Mouse (Mus musculus): Measurements from ENCODE around the gene Smtn. TPM values are rescaled to one million over a fixed set of nuclear protein-coding genes. Genes with fewer than 3 reads are reported as not detected.

Gene Smtn
- polyA plus RNA-seq, 1 experiment from 2014 or later, result 121 TPM

DNA sequence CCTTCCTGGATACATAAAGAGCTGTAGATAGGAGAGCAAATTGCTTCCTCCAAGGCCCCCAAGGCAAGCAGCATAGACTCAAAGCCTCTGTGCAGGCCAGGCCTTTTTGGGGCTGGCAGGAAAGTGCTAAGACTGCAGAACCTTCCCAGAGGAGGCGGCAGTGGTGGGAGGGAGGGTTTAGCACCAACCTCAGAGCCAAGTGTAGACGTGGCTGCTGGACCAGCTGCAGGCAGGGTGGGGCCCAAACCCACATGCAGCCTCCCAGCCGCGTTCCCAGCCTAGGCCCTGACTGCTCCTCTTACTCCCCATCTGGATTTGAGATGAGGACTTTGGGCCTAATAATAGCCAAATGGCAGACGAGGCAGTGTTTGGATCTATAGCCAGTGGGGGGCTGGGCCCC, 2.6 kb upstream of the Smtn start:
- Histone ChIP-seq H3K4me3 (ENCODE audit: low read length) (no peak overlapping the region), H3K9me3 (ENCODE audit: control insufficient read depth, low read length) (peaks cover 4% of the 10 kb centered on the region), H3K36me3 (ENCODE audit: control insufficient read depth, insufficient read depth, low read length) (no peaks in the 10 kb centered on the region), H3K27me3 (ENCODE audit: control insufficient read depth, insufficient read depth, low read depth, low read length) (no peaks in the 10 kb centered on the region), H3K9ac (ENCODE audit: low read length) (no peak overlapping the region), H3K4me2 (ENCODE audit: low read depth, low read length) (no peak overlapping the region), H3K4me1 (replicated peaks; ENCODE audit: control insufficient read depth, insufficient read depth, low read length) (peaks cover 18% of the 10 kb centered on the region), H3K27ac (ENCODE audit: low read length) (peak overlapping the region; percentile 33)
- ATAC-seq (ENCODE audit: low read depth), result peak; percentile 16; the same call in 1 of the 2 replicates
- 43% methylated on average over 5 of the region's 5 CpGs for WGBS

DNA sequence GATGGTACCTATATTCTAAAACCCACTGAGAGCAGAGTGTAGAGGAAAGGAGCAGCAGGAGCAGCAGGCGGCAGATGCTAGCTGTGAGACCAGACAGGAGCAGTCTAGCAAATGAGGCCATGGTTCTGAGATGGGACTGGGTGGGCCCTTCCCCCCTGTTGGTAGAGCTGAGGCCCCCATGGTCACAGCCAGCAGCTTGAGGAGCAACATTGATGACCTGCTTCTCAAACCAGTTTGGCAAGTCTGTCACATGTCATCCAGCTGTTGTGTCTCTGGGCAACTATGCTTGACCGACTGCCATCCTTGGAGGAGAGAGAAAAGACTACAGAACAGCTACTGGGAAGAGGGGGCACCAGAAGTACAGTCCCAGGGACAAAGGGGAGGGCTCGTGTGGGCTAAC, 1.5 kb upstream of the Smtn start:
- Histone ChIP-seq H3K4me3 (ENCODE audit: low read length) (no peak overlapping the region), H3K27me3 (ENCODE audit: control insufficient read depth, insufficient read depth, low read depth, low read length) (no peaks in the 10 kb centered on the region), H3K36me3 (ENCODE audit: control insufficient read depth, insufficient read depth, low read length) (no peaks in the 10 kb centered on the region), H3K27ac (ENCODE audit: low read length) (no peak overlapping the region), H3K4me2 (ENCODE audit: low read depth, low read length) (no peak overlapping the region), H3K9me3 (ENCODE audit: control insufficient read depth, low read length) (peaks cover 4% of the 10 kb centered on the region), H3K9ac (ENCODE audit: low read length) (no peak overlapping the region), H3K4me1 (replicated peaks; ENCODE audit: control insufficient read depth, insufficient read depth, low read length) (peaks cover 29% of the 10 kb centered on the region)
- 63% methylated on average over 3 of the region's 3 CpGs for WGBS
- ATAC-seq (ENCODE audit: low read depth), result no peak

DNA sequence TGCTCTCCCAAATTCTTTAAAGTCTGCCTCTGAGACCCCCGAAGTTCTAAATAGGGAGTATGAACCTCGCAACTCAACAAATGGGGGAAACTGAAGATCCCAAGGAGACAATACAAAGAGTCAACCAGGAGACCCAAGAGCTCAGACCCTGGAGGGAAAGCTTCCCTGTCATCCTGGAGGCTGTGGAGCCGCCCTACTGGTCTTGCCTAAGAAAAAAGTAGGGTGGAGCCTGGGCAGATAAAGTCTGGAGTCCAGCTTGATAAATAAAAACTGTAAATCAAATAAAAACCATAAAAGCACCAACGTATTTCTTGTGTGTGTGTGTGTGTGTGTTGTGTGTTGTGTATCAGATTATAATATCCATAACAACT, 601 bp downstream of the Smtn start:
- peaks cover 4% of the 10 kb centered on the region for H3K9me3 ChIP-seq (ENCODE audit: control insufficient read depth, low read length)
- H3K27ac ChIP-seq (ENCODE audit: low read length), result peak overlapping the region; percentile 58; the same call in 1 of the 2 replicates
- peak overlapping the region; percentile 87 for H3K4me2 ChIP-seq (ENCODE audit: low read depth, low read length)
- 61% methylated on average over 4 of the region's 4 CpGs for whole genome bisulfite sequencing
- ATAC-seq (ENCODE audit: low read depth), result no peak
- peak overlapping the region; percentile 75 for H3K4me3 ChIP-seq (ENCODE audit: low read length)
- no peaks in the 10 kb centered on the region for H3K36me3 ChIP-seq (ENCODE audit: control insufficient read depth, insufficient read depth, low read length)
- peaks cover 33% of the 10 kb centered on the region for H3K4me1 ChIP-seq (replicated peaks; ENCODE audit: control insufficient read depth, insufficient read depth, low read length)
- peak overlapping the region; percentile 83 for H3K9ac ChIP-seq (ENCODE audit: low read length)
- H3K27me3 ChIP-seq (ENCODE audit: control insufficient read depth, insufficient read depth, low read depth, low read length), result no peaks in the 10 kb centered on the region

DNA sequence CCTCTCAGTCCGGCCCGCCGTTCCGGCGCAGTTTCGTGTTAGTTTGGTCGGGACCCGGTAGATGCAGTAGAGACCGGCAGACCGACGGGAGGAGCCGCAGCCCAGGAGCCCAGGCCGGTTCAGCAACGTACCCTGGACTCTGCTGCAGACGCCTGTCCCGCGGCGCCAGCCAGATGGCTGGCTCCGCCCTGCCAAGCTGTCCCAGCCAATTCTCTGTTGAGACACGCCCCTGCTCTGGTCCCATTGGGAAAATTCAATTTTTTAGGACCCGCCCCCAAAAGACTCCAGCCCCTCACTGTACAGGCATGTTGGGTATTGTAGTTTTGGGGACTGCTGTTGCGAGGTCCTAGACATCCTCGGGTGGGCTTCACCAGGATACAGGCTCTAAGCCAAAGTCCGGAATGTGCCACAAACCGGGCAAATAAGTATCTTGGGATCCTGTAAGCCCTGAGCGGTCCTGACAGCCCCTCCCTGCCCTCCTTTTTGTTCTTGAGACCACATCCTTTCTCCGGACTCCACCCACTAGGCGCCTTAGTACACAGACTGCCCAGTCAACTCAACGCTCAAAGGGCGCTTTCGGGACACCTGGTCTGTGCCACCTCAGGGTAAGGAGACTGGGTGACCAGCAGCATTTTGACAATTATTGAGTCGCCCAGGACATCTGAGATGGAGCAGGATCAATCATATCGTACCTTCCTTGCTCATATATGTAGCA, 1.1 kb downstream of the Smtn start:
- Histone ChIP-seq H3K27ac (ENCODE audit: low read length) (peak overlapping the region; percentile 58; the same call in 1 of the 2 replicates), H3K4me3 (ENCODE audit: low read length) (peak overlapping the region; percentile 75), H3K9me3 (ENCODE audit: control insufficient read depth, low read length) (no peaks in the 10 kb centered on the region; the same call in 1 of the 2 replicates), H3K4me2 (ENCODE audit: low read depth, low read length) (peak overlapping the region; percentile 87), H3K9ac (ENCODE audit: low read length) (peak overlapping the region; percentile 83), H3K27me3 (ENCODE audit: control insufficient read depth, insufficient read depth, low read depth, low read length) (no peaks in the 10 kb centered on the region), H3K4me1 (replicated peaks; ENCODE audit: control insufficient read depth, insufficient read depth, low read length) (peaks cover 35% of the 10 kb centered on the region), H3K36me3 (ENCODE audit: control insufficient read depth, insufficient read depth, low read length) (peaks cover 4% of the 10 kb centered on the region; the same call in 1 of the 2 replicates)
- ATAC-seq (ENCODE audit: low read depth), result peak; percentile 85
- WGBS, result 3% methylated on average over 33 of the region's 33 CpGs

DNA sequence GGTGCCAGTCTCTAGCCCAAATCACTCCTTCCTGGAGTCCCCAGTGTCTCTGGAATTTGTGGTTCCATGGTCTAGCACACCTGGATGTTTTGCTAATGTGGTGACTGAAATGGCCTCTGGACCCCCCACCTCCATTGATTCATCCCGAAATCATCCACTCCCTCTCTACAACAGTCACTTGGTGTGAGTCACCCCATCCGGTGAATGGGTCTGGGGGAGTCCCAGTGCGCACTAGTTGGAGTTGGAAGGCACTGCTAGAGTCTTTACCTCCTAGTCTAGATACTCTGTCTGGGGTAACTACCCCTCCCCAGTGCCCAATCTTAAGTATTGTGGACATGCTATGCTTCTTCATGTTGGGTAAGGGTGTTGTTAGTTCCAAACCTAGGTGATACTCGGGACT, 2.1 kb downstream of the Smtn start:
- Histone ChIP-seq H3K4me1 (replicated peaks; ENCODE audit: control insufficient read depth, insufficient read depth, low read length) (peaks cover 35% of the 10 kb centered on the region), H3K27me3 (ENCODE audit: control insufficient read depth, insufficient read depth, low read depth, low read length) (no peaks in the 10 kb centered on the region), H3K36me3 (ENCODE audit: control insufficient read depth, insufficient read depth, low read length) (peaks cover 4% of the 10 kb centered on the region), H3K4me3 (ENCODE audit: low read length) (peak overlapping the region; percentile 75), H3K9me3 (ENCODE audit: control insufficient read depth, low read length) (no peaks in the 10 kb centered on the region), H3K4me2 (ENCODE audit: low read depth, low read length) (peak overlapping the region; percentile 87), H3K27ac (ENCODE audit: low read length) (no peak overlapping the region), H3K9ac (ENCODE audit: low read length) (peak overlapping the region; percentile 83)
- 53% methylated on average over 4 of the region's 4 CpGs for WGBS
- ATAC-seq (ENCODE audit: low read depth), result no peak

DNA sequence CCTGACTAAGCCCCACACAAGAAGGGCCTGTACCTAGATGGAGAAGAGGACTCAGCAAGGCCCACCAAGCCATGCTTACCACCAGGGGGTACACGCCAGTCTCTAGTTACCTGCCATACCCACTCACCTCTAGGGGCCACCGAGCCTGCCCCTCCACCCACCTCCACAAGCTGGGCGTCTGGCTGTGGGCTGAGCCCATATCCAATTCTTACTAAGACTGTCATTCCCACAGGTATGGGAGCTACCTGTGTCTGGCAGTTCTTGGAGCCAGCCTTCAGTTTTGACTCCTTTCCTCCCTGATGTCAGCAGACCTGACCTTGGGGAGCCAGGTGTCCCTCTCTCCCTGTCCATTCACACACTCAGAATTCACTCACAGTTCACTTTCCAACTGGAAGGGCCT, 2.7 kb downstream of the Smtn start:
- no peaks in the 10 kb centered on the region for H3K27me3 ChIP-seq (ENCODE audit: control insufficient read depth, insufficient read depth, low read depth, low read length)
- H3K36me3 ChIP-seq (ENCODE audit: control insufficient read depth, insufficient read depth, low read length), result peaks cover 9% of the 10 kb centered on the region
- peak overlapping the region; percentile 38 for H3K27ac ChIP-seq (ENCODE audit: low read length)
- H3K9me3 ChIP-seq (ENCODE audit: control insufficient read depth, low read length), result no peaks in the 10 kb centered on the region
- H3K4me1 ChIP-seq (replicated peaks; ENCODE audit: control insufficient read depth, insufficient read depth, low read length), result peaks cover 35% of the 10 kb centered on the region
- peak overlapping the region; percentile 87 for H3K4me2 ChIP-seq (ENCODE audit: low read depth, low read length)
- H3K4me3 ChIP-seq (ENCODE audit: low read length), result peak overlapping the region; percentile 75
- ATAC-seq (ENCODE audit: low read depth), result no peak
- 62% methylated on average over 3 of the region's 3 CpGs for WGBS
- peak overlapping the region; percentile 83 for H3K9ac ChIP-seq (ENCODE audit: low read length)

DNA sequence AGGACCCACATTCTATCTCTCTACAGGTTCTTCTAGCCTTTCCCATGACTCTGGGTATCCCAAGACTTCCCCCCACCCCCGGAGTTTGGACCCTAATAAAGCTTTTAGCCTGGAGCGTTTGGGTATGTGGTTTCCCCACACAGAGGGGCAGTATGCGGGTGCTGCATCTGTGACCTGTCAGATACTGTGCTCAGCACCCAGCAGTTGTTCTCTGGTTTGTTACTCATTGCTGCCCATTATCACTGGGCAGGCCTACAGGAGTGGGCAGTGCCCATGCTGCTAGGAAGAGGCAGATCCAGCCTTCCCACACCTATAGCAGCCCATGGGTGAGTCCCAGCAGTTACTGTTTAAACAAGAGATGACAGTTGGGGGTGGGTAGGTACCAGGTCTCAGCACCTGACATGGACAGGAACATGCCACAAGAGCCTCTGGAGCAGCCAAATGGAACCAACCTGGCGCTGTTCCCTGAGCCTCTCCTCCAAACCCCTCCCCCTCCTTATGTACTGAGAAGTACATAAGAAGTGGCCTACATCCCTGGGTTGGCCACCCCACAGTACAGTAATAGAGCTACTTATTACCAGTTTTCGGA, 3.6 kb downstream of the Smtn start:
- Histone ChIP-seq H3K4me3 (ENCODE audit: low read length) (peak overlapping the region; percentile 75), H3K36me3 (ENCODE audit: control insufficient read depth, insufficient read depth, low read length) (peaks cover 18% of the 10 kb centered on the region), H3K4me1 (replicated peaks; ENCODE audit: control insufficient read depth, insufficient read depth, low read length) (peaks cover 34% of the 10 kb centered on the region), H3K27me3 (ENCODE audit: control insufficient read depth, insufficient read depth, low read depth, low read length) (no peaks in the 10 kb centered on the region), H3K4me2 (ENCODE audit: low read depth, low read length) (peak overlapping the region; percentile 87), H3K9ac (ENCODE audit: low read length) (no peak overlapping the region; the same call in 1 of the 2 replicates), H3K9me3 (ENCODE audit: control insufficient read depth, low read length) (no peaks in the 10 kb centered on the region), H3K27ac (ENCODE audit: low read length) (peak overlapping the region; percentile 99)
- no peak for ATAC-seq (ENCODE audit: low read depth)
- 80% methylated on average over 5 of the region's 5 CpGs for WGBS

DNA sequence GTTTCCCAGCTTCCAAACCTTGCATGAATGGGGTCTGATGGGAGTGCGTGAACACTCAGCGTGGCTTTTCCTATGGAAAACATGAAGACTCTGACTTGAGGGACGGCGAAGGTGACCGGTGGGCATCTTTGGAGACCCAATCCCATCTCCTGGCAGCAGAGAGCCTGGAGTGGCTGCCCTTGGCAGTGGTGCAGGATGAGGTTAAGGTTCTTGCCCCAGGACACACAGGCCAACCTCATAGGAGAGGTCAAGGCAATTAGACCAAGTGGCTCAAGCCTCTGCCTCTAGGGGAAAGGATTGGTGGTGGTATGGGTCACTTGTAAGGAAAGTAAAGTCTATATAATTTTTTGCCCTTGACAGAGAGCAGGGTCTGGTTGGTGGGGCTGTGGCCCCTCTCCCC, 4.3 kb downstream of the Smtn start:
- H3K4me2 ChIP-seq (ENCODE audit: low read depth, low read length), result peak overlapping the region; percentile 87
- peak overlapping the region; percentile 83 for H3K9ac ChIP-seq (ENCODE audit: low read length)
- peak overlapping the region; percentile 75 for H3K4me3 ChIP-seq (ENCODE audit: low read length)
- no peaks in the 10 kb centered on the region for H3K27me3 ChIP-seq (ENCODE audit: control insufficient read depth, insufficient read depth, low read depth, low read length)
- peak overlapping the region; percentile 99 for H3K27ac ChIP-seq (ENCODE audit: low read length)
- H3K4me1 ChIP-seq (replicated peaks; ENCODE audit: control insufficient read depth, insufficient read depth, low read length), result peaks cover 33% of the 10 kb centered on the region
- whole genome bisulfite sequencing, result 33% methylated on average over 5 of the region's 5 CpGs
- H3K9me3 ChIP-seq (ENCODE audit: control insufficient read depth, low read length), result no peaks in the 10 kb centered on the region
- peaks cover 25% of the 10 kb centered on the region for H3K36me3 ChIP-seq (ENCODE audit: control insufficient read depth, insufficient read depth, low read length)
- no peak for ATAC-seq (ENCODE audit: low read depth)

DNA sequence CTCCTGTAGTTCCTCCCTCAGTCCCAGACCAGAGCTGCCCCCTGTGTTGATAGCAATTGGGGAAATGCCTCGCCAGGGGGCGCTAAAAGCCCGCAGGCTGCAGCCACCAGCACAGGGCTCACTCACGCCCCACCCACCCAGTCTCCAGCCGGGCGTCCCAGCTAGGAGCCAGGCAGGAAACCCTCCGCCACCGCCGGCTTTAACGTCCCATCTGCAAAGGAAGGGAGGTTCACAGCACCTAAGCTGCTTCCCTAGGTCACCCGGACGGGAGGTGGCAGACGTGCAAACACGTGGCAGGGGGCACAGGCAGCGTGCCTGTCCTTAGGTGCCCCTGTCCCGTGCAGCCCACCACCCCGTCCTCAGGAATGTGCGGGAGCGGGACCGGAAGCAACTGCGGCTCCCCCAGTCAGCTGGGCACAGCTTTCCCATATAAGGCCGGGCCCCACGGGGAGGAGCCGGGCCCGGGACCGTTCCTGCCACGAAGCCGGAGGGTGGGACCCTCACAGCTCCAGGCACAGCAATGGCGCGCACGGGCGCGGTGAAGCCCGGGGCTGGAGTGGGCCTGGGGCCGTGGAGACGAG, 4.9 kb downstream of the Smtn start:
- peak overlapping the region; percentile 75 for H3K4me3 ChIP-seq (ENCODE audit: low read length)
- WGBS, result under 1% methylated on average over 36 of the region's 36 CpGs
- peaks cover 33% of the 10 kb centered on the region for H3K4me1 ChIP-seq (replicated peaks; ENCODE audit: control insufficient read depth, insufficient read depth, low read length)
- peak; percentile 87 for ATAC-seq (ENCODE audit: low read depth)
- H3K36me3 ChIP-seq (ENCODE audit: control insufficient read depth, insufficient read depth, low read length), result peaks cover 31% of the 10 kb centered on the region
- no peaks in the 10 kb centered on the region for H3K9me3 ChIP-seq (ENCODE audit: control insufficient read depth, low read length)
- H3K4me2 ChIP-seq (ENCODE audit: low read depth, low read length), result peak overlapping the region; percentile 87
- peak overlapping the region; percentile 83 for H3K9ac ChIP-seq (ENCODE audit: low read length)
- peak overlapping the region; percentile 99 for H3K27ac ChIP-seq (ENCODE audit: low read length)
- H3K27me3 ChIP-seq (ENCODE audit: control insufficient read depth, insufficient read depth, low read depth, low read length), result no peaks in the 10 kb centered on the region
